Mouse (Mus musculus) embryonic fibroblast, embryonic 13.5 days (primary cell): Measurements from ENCODE around the gene Fkbp5.

Source experiments
- CTCF ChIP-seq: IDR thresholded peaks from 2 replicates; pipeline ENCODE4 v1.5.1; 2011; ENCODE audit warnings: mild to moderate bottlenecking, control low read depth, low read length, moderate library complexity, borderline replicate concordance; ENCODE audit not compliant: insufficient read depth
- POLR2A ChIP-seq: IDR thresholded peaks from 2 replicates; pipeline ENCODE4 v1.6.1; 2011; ENCODE audit warnings: low read depth, mild to moderate bottlenecking, control low read depth, low read length, moderate library complexity

GRCm38 (mm10) chr17:28527184-28528042 is 10.1 kb upstream of the Fkbp5 start:
- TF ChIP-seq CTCF (no peak), POLR2A (no peak)
